Mouse (Mus musculus) E14TG2a.4 (cell line): Measurements from ENCODE around the gene Adgrl2.
A peak's percentile ranks its signal among the peaks of the same experiment; 100 is the strongest.

Source experiments
- H3K27me3 ChIP-seq: 2 replicates; pipeline ENCODE4 v1.6.1; 2014; ENCODE audit warnings: low read length, control low read depth; ENCODE audit not compliant: insufficient read depth
- H3K36me3 ChIP-seq: 2 replicates; pipeline ENCODE4 v1.6.1; 2014; ENCODE audit warnings: low read length, control low read depth; ENCODE audit not compliant: insufficient read depth
- H3K4me1 ChIP-seq: replicated peaks from 2 replicates; pipeline ENCODE4 v1.6.1; 2014; ENCODE audit warnings: low read depth, low read length, control low read depth
- H3K4me3 ChIP-seq: replicated peaks from 2 replicates; pipeline ENCODE4 v1.5.1; 2014; ENCODE audit warnings: mild to moderate bottlenecking, low read length
- H3K9me3 ChIP-seq: 2 replicates; pipeline ENCODE4 v1.6.1; 2014; ENCODE audit warnings: low read length, control low read depth
- CTCF ChIP-seq: conservative IDR thresholded peaks from 2 replicates; pipeline ENCODE4 v1.5.1; 2014; ENCODE audit warnings: low read length
- NANOG ChIP-seq: IDR thresholded peaks from 2 replicates; pipeline ENCODE4 v1.6.1; 2014; ENCODE audit warnings: borderline replicate concordance, low read length, mixed read lengths
- POU5F1 ChIP-seq: IDR thresholded peaks from 2 replicates; pipeline ENCODE4 v1.6.1; 2014; ENCODE audit warnings: low read length, borderline replicate concordance

Adgrl2 gene

DNA sequence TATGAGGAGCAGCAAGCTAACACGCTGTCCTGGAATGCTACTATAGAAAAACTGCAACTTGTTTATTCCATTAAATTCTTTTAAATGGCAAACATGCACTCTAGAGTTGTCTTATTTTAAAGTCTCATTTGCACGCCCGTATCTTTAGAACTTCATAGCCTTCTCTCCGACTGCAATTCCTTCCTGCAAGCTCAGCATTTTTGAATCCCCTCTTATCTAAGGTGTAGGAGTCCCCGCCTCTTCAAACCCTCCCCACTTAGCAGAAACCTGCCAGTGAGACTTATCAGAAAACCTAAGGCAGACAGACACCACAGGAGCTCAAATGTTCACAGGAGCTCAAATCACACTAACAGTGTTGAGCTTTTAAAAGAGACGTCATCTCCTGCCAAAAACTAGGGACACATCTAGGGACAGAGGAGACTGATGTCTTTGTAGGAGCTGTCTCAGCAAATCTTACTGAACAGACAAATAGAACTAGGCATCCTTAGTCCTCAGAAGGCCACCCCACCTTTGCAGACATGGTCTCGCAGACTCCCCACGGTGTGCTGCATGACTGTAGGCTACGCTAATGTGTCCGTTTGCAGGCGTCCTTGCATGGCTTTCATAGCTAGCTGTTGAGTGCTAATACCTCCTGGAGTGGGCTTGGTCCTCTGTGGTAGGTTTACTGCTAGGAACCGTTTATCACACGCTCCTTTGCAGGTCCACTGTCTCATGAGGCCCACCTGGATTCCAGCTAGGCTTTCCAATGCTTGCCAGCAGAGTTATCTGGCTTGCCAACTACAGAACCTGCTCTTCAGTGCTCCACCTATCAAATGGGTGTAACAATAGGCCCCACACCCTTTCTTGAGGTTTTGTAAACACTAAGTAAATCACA is 84.2 kb downstream of the Adgrl2 start:
- Histone ChIP-seq H3K36me3 (no peaks in the 10 kb centered on the region), H3K9me3 (no peaks in the 10 kb centered on the region), H3K27me3 (no peaks in the 10 kb centered on the region), H3K4me1 (0 out of 2 replicates have a peak, but pooled peaks cover 3% of the 10 kb centered on the region), H3K4me3 (no peak overlapping the region)
- TF ChIP-seq NANOG (no peak), CTCF (no peak), POU5F1 (no peak)

DNA sequence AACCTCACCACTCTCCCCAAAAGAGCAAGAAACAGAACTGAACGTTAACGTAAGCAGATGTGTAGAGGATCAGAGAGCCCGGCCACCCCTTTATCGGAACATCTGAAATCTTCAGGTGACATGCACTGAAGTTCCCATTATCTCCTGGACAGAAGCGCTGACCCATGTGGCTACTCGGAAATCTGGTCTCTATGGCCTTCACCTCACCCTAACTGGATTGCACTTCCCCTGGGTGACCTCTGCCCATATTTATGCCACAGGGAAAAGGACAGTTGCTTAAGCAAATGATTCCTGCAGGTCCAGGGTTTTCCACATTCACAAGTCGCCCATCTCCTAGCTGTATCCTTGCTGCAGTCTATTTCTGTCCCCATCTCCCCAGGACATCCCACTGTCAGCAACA is 84.9 kb downstream of the Adgrl2 start:
- no peaks in the 10 kb centered on the region for H3K9me3 ChIP-seq
- no peak overlapping the region for H3K4me3 ChIP-seq
- 0 out of 2 replicates have a peak, but pooled peaks cover 3% of the 10 kb centered on the region for H3K4me1 ChIP-seq
- H3K36me3 ChIP-seq: no peaks in the 10 kb centered on the region
- no peaks in the 10 kb centered on the region for H3K27me3 ChIP-seq
- TF ChIP-seq POU5F1: no peak
- no peak for TF ChIP-seq NANOG
- no peak for TF ChIP-seq CTCF

DNA sequence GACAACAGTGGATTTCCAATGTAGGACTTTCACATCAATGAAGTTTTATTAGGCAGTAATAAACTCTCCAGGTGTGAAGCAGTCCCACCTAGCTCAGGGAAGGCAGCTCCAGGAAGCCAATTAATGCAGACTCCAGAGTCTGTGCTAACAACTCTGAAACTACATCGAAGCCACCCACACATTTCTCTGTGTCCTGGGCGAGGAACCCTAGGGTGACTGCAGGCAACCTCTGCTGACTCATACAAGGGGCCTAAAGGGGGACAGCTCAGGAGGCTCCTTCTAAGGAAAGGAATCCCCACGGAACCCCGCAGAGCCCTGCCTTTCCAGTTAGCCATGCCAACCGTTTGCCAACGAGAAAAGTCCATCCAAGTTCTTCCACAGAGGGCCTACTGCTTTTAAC is 90.5 kb downstream of the Adgrl2 start:
- Histone ChIP-seq H3K36me3 (no peaks in the 10 kb centered on the region), H3K4me1 (peaks cover 28% of the 10 kb centered on the region), H3K4me3 (no peak overlapping the region), H3K27me3 (no peaks in the 10 kb centered on the region), H3K9me3 (no peaks in the 10 kb centered on the region)
- TF ChIP-seq CTCF (no peak), NANOG (no peak), POU5F1 (no peak)

DNA sequence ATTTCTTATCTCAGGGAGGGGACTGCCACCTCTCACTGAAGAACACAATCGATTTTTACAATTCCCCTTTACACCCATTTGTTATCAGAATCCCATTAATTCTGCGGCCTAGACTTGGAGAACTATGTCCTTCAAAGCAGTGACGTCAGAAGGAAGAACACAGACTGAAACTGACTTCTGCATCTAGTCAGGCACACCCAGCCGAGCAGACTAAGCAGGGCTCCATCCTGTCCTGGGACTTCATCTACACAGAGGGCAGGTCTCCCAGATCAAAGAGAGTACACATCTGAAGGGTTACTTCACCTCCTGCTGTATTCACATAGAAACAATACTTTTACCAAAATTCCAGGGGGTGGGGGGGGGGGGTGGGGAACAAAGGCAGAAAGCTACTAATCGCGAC is 90.9 kb downstream of the Adgrl2 start:
- TF ChIP-seq NANOG (no peak), POU5F1 (no peak)
- peaks cover 31% of the 10 kb centered on the region for H3K4me1 ChIP-seq
- H3K36me3 ChIP-seq: no peaks in the 10 kb centered on the region
- H3K4me3 ChIP-seq: no peak overlapping the region
- no peaks in the 10 kb centered on the region for H3K9me3 ChIP-seq
- H3K27me3 ChIP-seq: no peaks in the 10 kb centered on the region

DNA sequence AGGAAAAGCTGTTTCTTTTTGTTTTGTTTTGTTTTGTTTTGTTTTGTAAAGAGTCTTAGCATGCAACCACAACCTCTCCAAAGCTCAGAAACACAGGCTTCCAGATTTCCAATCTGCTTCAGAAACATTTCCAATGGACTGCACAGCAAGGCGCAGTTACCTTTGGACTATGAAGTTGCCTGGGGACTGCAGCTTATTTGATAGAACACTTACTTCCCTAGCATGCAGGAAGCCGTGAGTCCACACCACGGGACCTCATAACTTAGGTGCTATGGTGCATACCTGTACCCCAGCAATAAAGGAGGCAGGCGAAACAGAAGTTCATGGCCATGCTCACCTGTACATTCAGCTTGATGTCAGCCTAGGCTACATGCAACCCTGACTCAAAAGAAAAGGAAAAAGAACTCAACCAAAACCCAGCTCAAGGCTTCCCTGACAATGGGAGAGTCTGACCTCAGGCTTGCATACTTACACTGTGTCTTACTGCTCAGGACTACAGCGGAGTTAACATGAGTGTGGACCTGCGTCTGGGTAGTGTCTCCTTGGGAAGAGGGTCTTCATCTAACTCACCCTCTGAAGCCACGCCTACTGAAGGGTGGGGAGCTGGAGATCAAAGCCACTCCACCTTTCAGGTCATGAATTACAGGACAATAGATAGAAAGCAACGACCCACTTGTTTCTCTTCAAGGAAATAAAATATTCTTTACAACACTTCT is 91.7 kb downstream of the Adgrl2 start:
- Histone ChIP-seq H3K4me3 (no peak overlapping the region), H3K27me3 (no peaks in the 10 kb centered on the region), H3K9me3 (no peaks in the 10 kb centered on the region), H3K36me3 (no peaks in the 10 kb centered on the region), H3K4me1 (peaks cover 31% of the 10 kb centered on the region)
- TF ChIP-seq POU5F1 (no peak), CTCF (no peak), NANOG (no peak)

DNA sequence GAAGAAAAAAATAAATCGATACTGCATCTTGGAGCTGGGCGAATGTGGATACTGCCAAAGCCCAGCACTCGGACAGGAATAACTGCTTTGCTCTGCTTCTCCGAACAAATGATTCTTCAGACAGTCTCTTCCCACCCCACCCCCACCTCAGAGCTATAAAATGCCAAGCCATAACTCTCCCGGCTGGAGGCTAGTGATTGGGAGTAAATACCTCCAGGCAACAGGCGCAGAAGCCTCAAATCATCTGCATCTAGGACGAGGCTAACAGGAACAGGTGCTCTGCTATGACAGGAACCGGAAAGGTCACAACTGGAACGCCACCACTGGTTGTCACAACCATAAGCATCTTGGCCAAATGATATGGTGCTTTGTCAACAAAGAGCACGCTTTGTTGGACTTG is 94.1 kb downstream of the Adgrl2 start:
- TF ChIP-seq NANOG: no peak
- no peak for TF ChIP-seq POU5F1
- TF ChIP-seq CTCF: no peak
- Histone ChIP-seq H3K4me3 (no peak overlapping the region), H3K27me3 (no peaks in the 10 kb centered on the region), H3K9me3 (no peaks in the 10 kb centered on the region), H3K4me1 (peaks cover 31% of the 10 kb centered on the region), H3K36me3 (no peaks in the 10 kb centered on the region)

DNA sequence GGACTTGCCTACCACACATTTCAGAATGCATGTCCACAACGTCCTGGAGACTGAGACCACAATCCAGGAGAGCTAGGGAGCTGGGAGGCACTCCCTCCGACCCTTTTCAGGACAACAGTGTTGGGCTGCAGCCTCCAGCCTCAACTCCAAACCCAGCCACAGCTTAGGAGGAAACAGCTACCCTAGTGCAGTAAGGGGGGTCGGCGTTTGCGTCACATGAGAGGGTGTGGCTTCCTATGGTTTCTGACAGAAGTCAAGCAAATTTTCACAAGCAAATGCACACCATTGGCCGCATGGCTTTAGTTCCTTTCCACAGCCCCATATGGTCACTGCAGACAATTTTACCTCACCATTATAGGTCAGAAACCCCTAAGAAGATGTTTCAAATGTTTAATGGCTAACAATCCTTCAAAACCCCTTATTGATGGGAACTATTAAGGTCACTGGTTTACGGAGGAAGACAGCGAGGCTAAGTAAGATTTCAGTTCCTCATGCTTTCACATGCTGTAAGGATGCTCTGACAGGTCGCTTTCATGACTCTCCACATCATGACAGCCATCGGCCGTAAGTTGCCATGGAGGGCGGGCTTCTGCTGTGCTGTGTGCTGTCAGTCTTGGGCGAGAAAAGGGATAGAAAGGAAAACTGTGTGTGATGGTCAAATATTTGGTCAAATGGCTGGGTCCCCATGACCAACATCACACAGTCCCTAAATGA is 94.8 kb downstream of the Adgrl2 start:
- Histone ChIP-seq H3K4me3 (peak overlapping the region; percentile 46), H3K36me3 (no peaks in the 10 kb centered on the region), H3K27me3 (no peaks in the 10 kb centered on the region), H3K4me1 (peaks cover 31% of the 10 kb centered on the region), H3K9me3 (no peaks in the 10 kb centered on the region)
- TF ChIP-seq NANOG: no peak
- TF ChIP-seq CTCF: no peak
- no peak for TF ChIP-seq POU5F1

DNA sequence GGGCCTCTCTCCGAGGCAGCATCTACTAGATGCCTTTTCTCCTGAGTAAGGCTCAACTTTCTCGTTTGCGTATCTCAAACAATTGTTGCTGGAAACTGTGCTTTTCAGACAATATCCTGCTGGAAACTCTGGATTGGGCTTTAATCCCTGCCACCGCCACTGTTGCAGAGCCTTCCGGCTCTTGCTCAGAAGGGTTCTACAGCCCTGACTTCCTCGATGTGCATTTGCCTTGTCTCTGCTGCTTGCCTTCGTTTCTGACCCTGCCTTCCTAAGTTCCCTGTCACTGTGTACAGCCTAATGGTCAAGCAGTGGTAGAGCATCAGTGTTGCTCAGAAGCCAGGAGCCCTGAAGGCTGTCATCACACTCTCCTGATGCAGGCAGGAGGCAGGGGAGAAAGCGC is 95.5 kb downstream of the Adgrl2 start:
- Histone ChIP-seq H3K4me1 (peaks cover 27% of the 10 kb centered on the region), H3K4me3 (peak overlapping the region; percentile 46), H3K36me3 (no peaks in the 10 kb centered on the region), H3K27me3 (no peaks in the 10 kb centered on the region), H3K9me3 (no peaks in the 10 kb centered on the region)
- TF ChIP-seq POU5F1: no peak
- no peak for TF ChIP-seq NANOG
